Mouse (Mus musculus) lung, adult 2 months (tissue): ENCODE results near the gene Speer4b. TPM values are rescaled to one million over a fixed set of nuclear protein-coding genes. Genes with fewer than 3 reads are reported as not detected.
"Not testable (repeated sequence)": the region's sequence is repeated elsewhere in the genome, so short reads cannot be mapped to it uniquely, and the experiment has no call there.

Experiments used
- DNase-seq: peaks from one replicate; pipeline ENCODE4 v3.0.0; 2022
- H3K4me1 ChIP-seq: fragments of 200-500 bp; 2 replicates; pipeline ENCODE4 v1.6.1; 2011; ENCODE audit warnings: low read length; ENCODE audit not compliant: control insufficient read depth, insufficient read depth
- H3K4me3 ChIP-seq: fragments of 200-500 bp; replicated peaks from 2 replicates; pipeline ENCODE3; 2011; ENCODE audit warnings: low read depth, mild to moderate bottlenecking, control low read depth, low read length; ENCODE audit errors: extremely low read depth
- CTCF ChIP-seq: fragments of 200-500 bp; IDR thresholded peaks from 2 replicates; pipeline ENCODE4 v1.5.1; 2011; ENCODE audit warnings: mild to moderate bottlenecking, low read length, control low read depth; ENCODE audit not compliant: insufficient read depth
- POLR2A ChIP-seq: fragments of 200-500 bp; IDR thresholded peaks from 2 replicates; pipeline ENCODE4 v1.6.1; 2011; ENCODE audit warnings: low read depth, mild to moderate bottlenecking, control low read depth, low read length, borderline replicate concordance; ENCODE audit errors: extremely low read depth
- WGBS: fragments of 180-500 bp; shearing (Covaris S2); methylation state at CpG from one replicate; pipeline ENCODE4 v1.1.7; 2018; 5-methylcytosine and 5-hydroxymethylcytosine counted together
- polyA plus RNA-seq: library from polyadenylated mRNA; depleted of rRNA; stranded (reverse); fragments of >200 nt; gene quantifications from 2 replicates; pipeline ENCODE4 v1.2.3, GENCODE M21; 2012; rRNA removed

The Speer4b gene
- not detected in 2 replicates for polyA plus RNA-seq

DNA sequence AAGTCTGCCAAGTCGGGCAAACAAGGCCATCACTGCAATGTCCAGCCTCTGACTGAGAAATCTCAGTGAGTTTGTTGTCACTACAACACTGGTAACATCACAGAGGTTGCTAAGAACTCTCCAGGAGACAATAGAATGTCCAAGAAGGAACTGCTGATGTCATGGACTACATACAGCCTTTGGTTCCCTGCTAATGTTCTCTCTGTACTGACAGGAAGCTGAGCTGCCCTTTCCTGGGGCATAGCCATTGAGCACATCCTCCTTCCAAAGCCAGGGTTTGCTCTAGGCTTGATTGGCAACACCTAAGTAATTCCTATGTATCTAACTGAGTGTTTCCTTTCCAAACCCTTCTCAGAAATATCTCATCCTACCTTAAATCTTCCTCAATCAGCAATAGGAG lies at the start of gene Speer4b:
Gene Speer4b, minus strand, starts transcription at position 101 of the 400 bp plus-strand sequence.
- 30% methylated on average over 1 of the region's 1 CpGs for WGBS
- not testable (repeated sequence) for H3K4me1 ChIP-seq, DNase-seq, H3K4me3 ChIP-seq

DNA sequence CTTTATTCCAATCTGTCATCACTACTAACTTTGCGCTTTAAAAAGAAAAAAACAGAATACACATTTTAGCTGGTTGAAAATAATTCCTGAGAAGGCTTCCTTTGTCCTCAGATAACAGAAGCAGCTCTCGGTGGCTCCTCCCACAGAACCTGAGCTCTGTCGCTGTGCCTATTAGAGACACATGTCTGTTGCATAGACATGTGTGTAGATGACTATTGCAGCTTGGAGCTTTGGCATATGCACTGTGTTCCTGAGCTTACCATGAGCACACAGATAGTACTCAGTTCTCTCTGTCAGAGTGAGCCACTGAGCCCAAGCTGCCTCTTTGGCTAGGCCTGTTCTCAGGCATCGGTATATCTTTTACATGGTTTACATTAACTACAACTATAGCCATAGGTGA lies 48.1 kb upstream of the Speer4b start:
- Histone ChIP-seq H3K4me3 (no peak overlapping the region), H3K4me1 (no peaks in the 10 kb centered on the region)
- WGBS: 71% methylated on average over 4 of the region's 4 CpGs
- no peak for TF ChIP-seq POLR2A
- TF ChIP-seq CTCF: no peak
- DNase-seq: no peak

DNA sequence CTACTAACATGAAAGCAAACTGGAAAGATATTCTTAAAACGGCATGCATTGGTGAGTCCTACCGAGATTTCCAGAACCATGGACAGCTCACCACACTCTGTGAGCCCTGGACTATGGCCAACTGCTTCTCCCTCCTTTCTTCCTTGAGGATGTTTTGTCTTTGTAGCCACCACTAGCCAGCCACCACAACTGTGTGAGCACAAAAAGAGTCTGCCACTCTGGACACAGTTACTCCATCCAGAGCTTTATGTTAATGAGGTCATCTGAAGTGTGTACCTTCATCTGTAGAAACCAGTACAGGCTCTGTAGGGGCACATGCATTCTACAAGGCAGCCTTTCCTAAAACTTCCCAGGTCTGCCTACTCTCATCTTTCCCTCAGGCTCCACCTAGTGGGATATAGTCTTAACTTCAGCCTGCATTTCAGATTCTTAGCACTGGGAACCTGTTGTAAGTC lies 43.6 kb upstream of the Speer4b start:
- WGBS: 13% methylated on average over 2 of the region's 2 CpGs
- TF ChIP-seq CTCF: no peak
- TF ChIP-seq POLR2A: no peak
- Histone ChIP-seq H3K4me1 (no peaks in the 10 kb centered on the region), H3K4me3 (no peak overlapping the region)
- no peak for DNase-seq

DNA sequence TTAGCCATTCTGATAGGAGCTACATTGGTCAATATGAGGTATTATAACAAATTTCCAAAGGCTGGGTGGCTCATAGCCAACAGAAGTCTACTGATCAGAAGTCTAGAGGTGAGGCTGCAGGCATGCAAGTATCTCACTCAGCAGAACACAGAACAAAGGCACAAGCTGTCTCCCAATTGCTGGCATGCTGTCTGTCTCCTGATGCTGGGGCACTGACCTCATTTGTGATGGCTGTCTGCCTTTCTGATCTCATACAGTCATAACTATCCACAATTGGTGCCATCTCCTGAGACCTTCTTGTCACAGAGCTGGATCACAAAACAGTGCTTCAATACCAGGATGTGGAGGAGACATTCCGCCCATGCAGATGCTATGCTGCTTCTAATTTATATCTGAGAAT lies 25.7 kb upstream of the Speer4b start:
- Histone ChIP-seq H3K4me1 (no peaks in the 10 kb centered on the region), H3K4me3 (no peak overlapping the region)
- TF ChIP-seq CTCF (no peak), POLR2A (no peak)
- WGBS: 75% methylated on average over 1 of the region's 1 CpGs
- DNase-seq: no peak

DNA sequence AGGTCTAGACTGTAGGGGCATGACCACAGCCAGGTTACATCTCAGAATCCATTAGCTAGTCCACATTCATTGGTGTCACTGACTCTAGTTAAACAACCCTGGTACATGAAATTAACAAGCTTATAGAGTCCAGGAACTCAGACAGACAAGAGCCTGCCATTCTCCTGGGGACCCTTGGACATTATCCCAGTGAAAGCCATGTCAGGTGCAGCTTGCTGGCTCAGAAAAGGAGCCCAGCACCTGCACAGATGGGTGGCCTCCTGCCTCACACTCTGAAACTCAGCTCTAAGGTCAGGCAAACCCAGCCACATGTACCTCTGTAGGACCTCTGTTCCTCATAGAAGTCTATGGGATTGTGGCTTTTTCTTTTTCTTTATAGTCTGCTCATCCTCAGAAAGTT lies 17.5 kb upstream of the Speer4b start:
- no peaks in the 10 kb centered on the region for H3K4me1 ChIP-seq
- no peak for TF ChIP-seq CTCF
- no peak for TF ChIP-seq POLR2A
- no peak for DNase-seq
- H3K4me3 ChIP-seq: no peak overlapping the region

DNA sequence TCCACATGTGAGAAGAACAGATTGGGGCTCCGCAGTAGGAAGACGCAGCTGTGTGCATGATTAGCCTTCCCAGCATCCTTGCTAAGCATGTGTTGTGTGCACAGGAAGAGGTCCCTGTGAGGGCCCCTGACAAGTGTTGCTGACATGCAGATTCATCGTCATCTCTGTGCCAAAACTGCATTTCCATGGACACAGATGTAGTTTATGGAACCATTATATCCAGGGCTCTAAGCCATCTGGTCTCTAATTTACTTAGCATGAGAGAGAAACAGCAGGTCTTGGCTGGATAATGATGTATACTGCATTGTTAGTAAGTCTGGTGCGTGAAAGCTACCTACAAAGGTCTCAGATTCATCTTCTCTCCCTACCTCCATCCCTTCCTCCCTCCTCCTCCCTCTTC lies 10.3 kb downstream of the Speer4b start:
- DNase-seq: no peak
- TF ChIP-seq CTCF (no peak), POLR2A (no peak)
- H3K4me1 ChIP-seq: no peaks in the 10 kb centered on the region
- no peak overlapping the region for H3K4me3 ChIP-seq
- 75% methylated on average over 4 of the region's 4 CpGs for WGBS

DNA sequence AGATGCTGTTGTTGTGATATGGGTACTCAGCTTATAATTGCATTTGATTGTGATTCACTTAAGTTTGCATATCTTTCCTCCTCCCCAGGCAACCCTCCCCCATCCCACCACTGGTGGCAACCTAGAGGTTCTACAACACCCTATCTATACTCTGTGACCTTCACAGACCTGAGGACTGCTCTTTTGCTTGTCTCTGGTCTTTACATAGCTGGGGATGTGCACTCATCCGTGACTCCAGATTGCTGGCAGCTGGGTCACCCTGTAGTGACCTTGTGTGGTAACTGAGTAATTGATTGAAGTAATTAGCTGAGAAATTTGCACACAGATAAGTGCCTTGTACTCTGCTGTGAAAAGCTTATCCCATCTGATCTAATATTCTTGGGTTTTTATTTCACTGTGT lies 15.1 kb downstream of the Speer4b start:
- no peaks in the 10 kb centered on the region for H3K4me1 ChIP-seq
- 47% methylated on average over 1 of the region's 1 CpGs for WGBS
- no peak for TF ChIP-seq POLR2A
- no peak for TF ChIP-seq CTCF

DNA sequence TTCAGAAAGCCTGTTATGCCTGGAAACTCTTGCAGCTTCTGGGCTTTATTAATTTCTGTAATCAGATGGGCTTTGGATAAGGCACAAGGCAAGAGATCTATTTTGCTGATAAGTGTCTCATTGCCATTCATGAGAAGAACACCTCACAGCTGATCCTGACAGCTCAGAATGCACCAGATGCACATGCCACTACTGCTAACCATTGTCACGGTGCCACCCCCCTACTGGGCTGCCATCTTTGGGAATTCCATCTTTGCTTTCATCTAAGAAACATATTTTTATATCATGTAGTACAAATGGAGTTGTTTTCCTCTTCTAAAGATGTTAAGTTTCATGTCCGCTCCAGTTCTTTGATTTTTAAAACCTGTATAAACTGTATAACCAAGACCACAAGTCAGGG lies 19.5 kb downstream of the Speer4b start:
- TF ChIP-seq POLR2A (no peak), CTCF (no peak)
- Histone ChIP-seq H3K4me3 (no peak overlapping the region), H3K4me1 (no peaks in the 10 kb centered on the region)
- no peak for DNase-seq
- 72% methylated on average over 2 of the region's 2 CpGs for WGBS

More for the DNA sequence above, 15.1 kb downstream of the Speer4b start:
- no peak overlapping the region for H3K4me3 ChIP-seq
- DNase-seq: no peak

DNA sequence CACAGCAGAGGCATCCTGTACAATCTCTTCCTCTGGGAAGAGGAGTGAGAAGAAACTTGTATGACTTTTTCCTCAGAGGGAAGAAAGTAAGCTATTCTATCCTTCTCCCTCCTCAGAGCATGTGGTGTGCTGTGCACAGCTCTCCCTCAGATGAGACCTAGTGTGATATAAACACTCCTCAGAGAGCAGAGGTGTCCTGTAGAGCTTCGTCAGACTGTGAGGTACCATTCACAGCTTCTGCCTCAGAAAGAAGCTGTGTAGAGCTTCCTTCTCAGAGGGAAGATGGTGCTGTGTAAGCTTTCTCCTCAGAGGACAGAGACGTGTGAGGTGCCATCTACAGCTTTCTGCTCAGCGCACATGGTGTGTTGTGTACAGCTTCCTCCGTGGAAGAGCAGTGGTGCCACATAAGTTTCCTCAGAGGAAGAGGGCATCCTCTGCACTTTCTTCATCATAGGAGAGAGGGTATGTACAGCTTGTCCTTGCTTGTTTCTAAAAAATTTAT lies 26.2 kb downstream of the Speer4b start:
- DNase-seq: no peak
- no peak overlapping the region for H3K4me3 ChIP-seq
- 60% methylated on average over 4 of the region's 4 CpGs for WGBS

DNA sequence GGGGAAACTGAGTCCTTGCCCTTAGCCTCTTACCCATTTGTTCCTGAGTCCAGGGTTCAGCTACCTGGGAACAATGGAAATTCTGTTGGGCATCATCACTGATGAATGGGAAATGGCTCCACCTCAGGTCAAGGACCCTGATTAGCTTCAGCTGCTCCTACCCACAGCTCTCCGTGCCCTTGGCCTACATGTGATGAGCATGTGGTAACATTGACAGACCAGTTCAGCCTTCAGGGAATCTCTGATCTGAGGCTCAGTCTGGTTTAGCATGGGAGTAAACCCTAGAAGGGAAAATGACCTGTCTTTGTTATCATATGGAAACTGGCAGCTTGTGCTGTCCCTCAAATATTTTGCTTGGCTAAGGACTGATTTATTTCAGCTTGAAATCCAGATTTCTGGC lies 43.6 kb downstream of the Speer4b start:
- Histone ChIP-seq H3K4me1 (no peaks in the 10 kb centered on the region), H3K4me3 (no peak overlapping the region)
- no peak for TF ChIP-seq CTCF
- TF ChIP-seq POLR2A: no peak
- DNase-seq: no peak
- 44% methylated on average over 1 of the region's 1 CpGs for WGBS

More for the DNA sequence above, 26.2 kb downstream of the Speer4b start:
- TF ChIP-seq POLR2A (no peak), CTCF (no peak)
- H3K4me1 ChIP-seq: no peaks in the 10 kb centered on the region
